Mouse (Mus musculus) yolk sac, embryonic 10.5 days (tissue): ENCODE data around the gene Ugt1a10.
"Not testable (repeated sequence)": the region's sequence is repeated elsewhere in the genome, so short reads cannot be mapped to it uniquely, and the experiment has no call there.

Source experiments
- DNase-seq: peaks from one replicate; pipeline ENCODE4 v3.0.0-alpha.2; 2017; ENCODE audit warnings: low spot score

Gene Ugt1a10

DNA sequence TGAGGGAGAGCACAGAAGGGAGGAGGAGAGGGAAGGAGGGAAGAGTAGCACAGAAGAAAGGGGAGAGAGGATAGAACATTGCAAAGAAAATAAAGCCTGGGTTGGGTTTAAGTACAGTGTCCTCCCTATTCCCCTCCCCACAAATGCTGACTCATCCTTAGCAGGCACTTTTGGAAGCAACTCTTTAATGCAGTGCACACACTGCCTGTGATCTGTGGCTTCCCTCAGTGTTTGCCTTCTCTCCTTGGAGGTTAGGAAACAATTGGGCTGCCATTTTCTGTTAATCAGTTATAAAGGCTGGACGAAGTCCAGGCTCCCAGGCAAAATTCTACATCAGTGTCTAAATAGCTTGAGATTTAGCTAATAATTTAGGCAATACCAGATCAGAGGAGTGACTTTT, 85.3 kb downstream of the Ugt1a10 start:
- peak; percentile 47 for DNase-seq

- not testable (repeated sequence) for DNase-seq
Observed at GRCm38 (mm10) chr1:88143966-88144675, 88.9 kb downstream of the Ugt1a10 start.

- not testable (repeated sequence) for DNase-seq
Observed at GRCm38 (mm10) chr1:88145278-88145677, 90.1 kb downstream of the Ugt1a10 start.

- not testable (repeated sequence) for DNase-seq
Observed at GRCm38 (mm10) chr1:88150133-88150532, 94.9 kb downstream of the Ugt1a10 start.

GRCm38 (mm10) chr1:88158430-88158829, 103.2 kb downstream of the Ugt1a10 start:
- no peak for DNase-seq

- no peak for DNase-seq
Observed at GRCm38 (mm10) chr1:88165711-88166110, 110.5 kb downstream of the Ugt1a10 start, which contains the start of gene Ugt1a5. Gene Ugt1a5, plus strand, starts transcription at chr1:88166012.

DNA sequence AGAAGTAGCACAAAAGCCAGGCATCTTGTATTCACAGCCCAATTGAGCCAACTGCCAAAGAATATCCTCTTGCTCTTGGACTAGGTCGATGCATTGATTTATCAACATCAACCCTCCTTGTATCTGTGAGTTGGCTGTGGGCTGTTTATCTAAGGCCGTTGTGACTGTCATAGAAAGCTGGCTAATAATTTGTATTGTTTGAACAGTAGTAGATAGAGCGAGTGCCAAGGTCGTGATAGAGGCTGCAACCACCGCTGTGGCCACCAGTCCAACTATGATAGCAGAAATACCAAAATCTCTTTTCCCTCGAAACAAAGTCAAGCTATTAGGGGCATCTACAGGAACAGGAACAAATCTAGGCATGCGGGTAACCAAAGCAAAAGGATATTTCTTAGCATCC, 117.0 kb downstream of the Ugt1a10 start:
- not testable (repeated sequence) for DNase-seq

DNA sequence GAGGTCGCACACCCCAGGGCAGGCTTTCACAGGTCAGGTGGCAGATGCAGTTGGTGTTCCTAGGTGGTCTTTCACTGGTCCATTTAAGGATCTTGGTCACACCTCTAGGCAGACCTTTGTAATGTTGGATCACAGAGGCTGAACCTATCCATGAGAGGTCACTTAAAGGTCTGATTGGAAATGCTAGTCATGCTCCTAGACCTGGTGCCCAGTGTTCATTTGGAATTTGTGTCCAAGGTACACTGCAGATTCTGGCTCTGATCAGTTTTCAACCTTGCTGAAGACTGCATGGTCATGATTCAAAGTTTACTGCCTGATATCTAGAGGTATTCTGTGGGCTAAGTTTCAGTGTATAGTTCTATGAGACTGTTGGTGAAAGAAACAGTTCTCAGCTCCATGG, 124.5 kb downstream of the Ugt1a10 start:
- DNase-seq: no peak

DNA sequence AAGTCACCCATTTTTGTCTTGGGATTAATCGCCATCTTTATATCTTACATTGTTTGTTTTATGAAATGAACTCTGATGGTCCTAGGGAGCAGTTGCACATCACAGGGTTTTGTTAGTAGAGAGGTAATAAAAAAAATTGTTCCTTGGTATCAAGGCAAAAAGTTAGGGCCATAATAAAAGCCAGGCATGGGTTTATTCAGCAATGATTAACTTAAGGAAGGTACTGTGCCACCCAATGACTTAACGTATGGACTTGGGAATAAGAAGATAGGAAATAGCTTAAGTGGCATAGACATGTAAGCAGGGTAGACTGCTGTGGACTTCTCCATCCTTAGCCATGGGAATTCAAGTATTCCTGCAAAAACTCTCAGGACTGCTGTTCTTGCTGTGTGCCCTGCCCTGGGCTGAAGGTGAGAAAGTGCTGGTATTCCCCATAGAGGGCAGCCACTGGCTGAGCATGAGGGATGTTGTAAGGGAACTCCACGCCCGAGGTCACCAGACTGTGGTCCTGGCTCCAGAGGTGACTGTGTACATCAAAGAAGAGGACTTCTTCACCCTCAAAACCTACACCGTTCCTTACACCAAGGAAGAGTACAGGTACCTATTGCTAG, 131.2 kb downstream of the Ugt1a10 start:
- no peak for DNase-seq

- no peak for DNase-seq
Observed at GRCm38 (mm10) chr1:88192136-88192535, 136.9 kb downstream of the Ugt1a10 start.

DNA sequence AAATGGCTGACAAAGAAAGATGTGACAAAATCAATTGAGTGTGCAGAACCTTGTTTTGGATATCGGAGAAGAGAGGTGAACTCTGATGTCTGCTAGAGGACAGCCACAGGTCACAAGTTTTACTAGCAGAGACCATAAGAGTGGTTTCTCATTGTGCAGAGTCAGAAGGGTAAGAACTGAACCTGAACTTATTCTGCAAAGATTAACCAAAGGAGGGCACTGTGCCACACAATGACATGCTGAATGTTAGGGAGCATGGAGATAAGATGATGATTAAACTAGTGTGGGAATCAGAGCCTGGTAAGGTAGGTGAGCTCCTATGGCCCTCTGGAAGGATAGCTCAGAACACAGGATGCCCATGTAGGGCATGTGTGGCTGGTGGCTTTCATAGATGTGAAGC, 140.5 kb downstream of the Ugt1a10 start:
- DNase-seq: no peak

- no peak for DNase-seq
Observed at GRCm38 (mm10) chr1:88197443-88197842, 142.3 kb downstream of the Ugt1a10 start.

GRCm38 (mm10) chr1:88199996-88200395, 144.8 kb downstream of the Ugt1a10 start:
- no peak for DNase-seq

DNA sequence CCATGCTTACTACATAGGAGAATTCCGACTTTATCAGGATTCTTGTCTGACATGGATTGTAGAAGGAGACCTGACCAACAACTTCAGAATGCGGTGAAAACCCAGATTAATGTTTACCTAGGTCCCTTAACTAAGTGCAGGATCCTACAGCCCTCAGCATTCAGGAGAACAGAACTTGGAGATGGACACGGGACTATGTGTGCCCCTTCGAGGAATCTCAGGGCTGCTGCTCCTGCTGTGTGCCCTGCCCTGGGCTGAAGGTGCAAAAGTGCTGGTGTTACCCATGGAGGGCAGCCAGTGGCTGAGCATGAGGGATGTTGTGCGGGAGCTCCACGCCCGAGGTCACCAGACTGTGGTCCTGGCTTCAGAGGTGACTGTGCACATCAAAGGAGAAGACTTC, 145.3 kb downstream of the Ugt1a10 start, which contains the start of gene Ugt1a2:
Gene Ugt1a2, plus strand, starts transcription at position 146 of the 400 bp plus-strand sequence.
- DNase-seq: no peak

- peak; percentile 87 for DNase-seq
Observed at GRCm38 (mm10) chr1:88205294-88205922, 150.2 kb downstream of the Ugt1a10 start, which contains the start of gene Dnajb3. Gene Dnajb3, minus strand, starts transcription at chr1:88205782.

DNA sequence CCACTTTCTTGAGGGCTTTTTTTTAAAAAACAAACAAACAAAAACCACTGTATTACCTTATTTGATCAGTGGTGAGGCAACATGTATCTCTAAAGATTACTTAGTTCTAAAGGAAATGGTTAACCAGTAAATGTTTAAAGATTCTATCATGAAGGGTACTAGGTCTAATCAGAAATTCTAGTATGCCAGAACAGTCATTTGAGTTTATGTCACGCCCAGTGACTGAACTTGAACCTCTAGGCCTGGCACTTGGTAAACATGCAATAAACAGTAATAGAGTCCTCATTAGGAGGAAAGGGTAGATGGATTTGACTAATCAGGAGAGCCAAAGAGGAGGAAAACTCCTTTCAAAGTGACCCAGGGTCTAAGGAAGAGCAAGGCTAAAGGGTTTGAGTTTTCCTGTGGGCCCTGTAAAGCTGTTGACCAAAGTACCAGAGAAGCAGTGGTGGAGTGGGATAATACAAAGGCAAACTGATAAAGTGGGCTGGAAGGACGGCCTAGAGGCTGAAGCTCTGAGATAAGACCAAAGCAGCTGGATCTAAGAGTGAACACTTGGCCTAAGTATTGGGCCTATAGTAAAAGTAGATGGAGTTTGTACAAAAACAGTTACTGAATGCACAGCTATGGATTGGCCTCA, 151.8 kb downstream of the Ugt1a10 start:
- peak; percentile 14 for DNase-seq

DNA sequence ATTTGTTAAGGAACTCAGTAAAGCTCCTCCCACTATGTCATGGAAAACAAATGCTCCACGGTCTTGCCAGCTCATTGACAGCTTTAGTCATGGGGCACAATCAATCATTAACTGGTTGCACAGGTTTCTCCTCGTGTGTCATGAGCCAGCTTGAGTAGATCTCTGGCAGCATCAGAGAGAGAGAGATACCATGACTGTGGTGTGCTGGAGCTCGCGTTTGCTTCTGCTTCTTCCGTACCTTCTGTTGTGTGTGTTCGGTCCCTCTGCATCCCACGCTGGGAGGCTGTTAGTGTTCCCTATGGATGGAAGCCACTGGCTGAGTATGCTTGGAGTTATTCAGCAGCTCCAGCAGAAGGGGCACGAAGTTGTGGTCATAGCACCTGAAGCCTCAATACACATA, 156.6 kb downstream of the Ugt1a10 start, which contains the start of gene Ugt1a1:
Gene Ugt1a1, plus strand, starts transcription at position 148 of the 400 bp plus-strand sequence.
- DNase-seq: peak; percentile 74

GRCm38 (mm10) chr1:88212341-88213045, 157.3 kb downstream of the Ugt1a10 start:
- peak; percentile 38 for DNase-seq

- DNase-seq: no peak
Observed at GRCm38 (mm10) chr1:88213061-88213460, 157.9 kb downstream of the Ugt1a10 start.

DNA sequence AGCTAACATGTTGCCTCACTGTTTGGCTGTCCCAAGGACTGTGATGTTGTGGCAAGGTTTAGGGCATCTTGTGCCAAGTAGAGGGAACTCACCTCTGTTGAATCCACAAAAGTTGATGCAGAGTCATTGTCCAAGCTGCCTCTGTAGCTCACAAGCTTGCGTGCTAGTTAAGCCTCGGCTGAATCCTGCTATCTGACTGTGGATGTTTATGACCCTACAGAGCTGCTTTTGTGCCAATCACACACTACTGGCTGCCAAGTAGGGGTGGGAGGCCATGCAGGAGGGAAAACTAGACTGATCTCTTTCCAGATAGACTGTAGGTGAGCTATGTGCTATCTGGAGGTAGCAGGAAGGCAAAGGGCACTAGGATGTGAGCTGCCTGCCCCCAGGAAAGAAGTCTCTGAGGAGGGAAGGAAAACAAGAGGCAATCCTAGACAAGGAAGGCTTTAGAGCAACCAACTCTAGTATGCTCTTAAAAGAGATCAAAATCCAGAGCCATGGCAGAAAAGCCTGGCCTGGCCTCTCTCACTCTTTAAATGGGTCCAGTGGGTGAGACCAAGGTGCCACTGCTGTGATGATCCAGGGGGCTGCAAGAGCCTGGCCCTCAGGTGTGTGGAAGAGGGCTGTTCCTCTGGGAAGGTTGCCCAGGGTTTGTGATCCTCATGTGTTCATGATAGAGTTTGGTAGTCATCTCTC, 158.7 kb downstream of the Ugt1a10 start:
- peak; percentile 38 for DNase-seq

- DNase-seq: peak; percentile 18
Observed at GRCm38 (mm10) chr1:88214462-88214952, 159.3 kb downstream of the Ugt1a10 start.
